Mouse (Mus musculus) thymus, postnatal 10 days (tissue): ENCODE results near the gene Sf1.
A peak's percentile ranks its signal among the peaks of the same experiment; 100 is the strongest.

Source experiments
- DNase-seq, 2 experiments: peaks; one replicate each; pipeline ENCODE4 v3.0.0; 2021; ENCODE audit warnings: low spot score in 2 of 2

The Sf1 gene

GRCm38 (mm10) chr19:6419805-6420310 is 56.4 kb downstream of the Sf1 start:
- no peak for DNase-seq

- no peak for DNase-seq
Observed at GRCm38 (mm10) chr19:6420481-6421210, 57.2 kb downstream of the Sf1 start.

GRCm38 (mm10) chr19:6421211-6421590 is 57.7 kb downstream of the Sf1 start:
- DNase-seq = no peak

GRCm38 (mm10) chr19:6422014-6422413 is 58.5 kb downstream of the Sf1 start:
- DNase-seq = no peak

GRCm38 (mm10) chr19:6423241-6423640 is 59.8 kb downstream of the Sf1 start:
- DNase-seq = no peak

GRCm38 (mm10) chr19:6424137-6424881 is 60.8 kb downstream of the Sf1 start:
- no peak for DNase-seq

- no peak for DNase-seq
Observed at GRCm38 (mm10) chr19:6425595-6425994, 62.1 kb downstream of the Sf1 start.

GRCm38 (mm10) chr19:6426703-6427500 is 63.4 kb downstream of the Sf1 start:
- DNase-seq = peak in 1 of 2 experiments; percentile 26
